15 mouse cellular contexts compared by ENCODE assay signal in the genomic region with DNA sequence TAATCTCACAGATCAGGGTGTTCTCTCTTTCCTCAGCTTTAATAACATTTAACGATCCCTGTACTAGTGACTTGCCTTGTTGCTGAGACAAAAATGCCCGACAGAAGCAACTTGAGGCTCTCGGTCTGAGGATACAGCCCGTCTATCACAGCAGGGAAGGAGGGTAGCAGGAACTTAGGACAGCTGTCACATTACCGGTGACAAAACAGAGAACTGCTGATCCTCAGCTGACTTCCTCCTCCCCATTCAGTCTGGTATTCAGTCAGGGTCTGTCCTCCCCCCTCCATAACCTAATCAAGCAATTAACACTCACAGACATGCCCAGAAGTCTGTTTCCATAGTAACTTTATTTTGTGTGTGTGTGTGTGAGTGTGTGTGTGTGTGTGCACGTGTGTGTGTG. TPM values are rescaled to one million over a fixed set of nuclear protein-coding genes. Genes with fewer than 3 reads are reported as not detected.
DNase-seq lines count a peak whose midpoint lies in the region; ATAC-seq and TF ChIP-seq lines count a peak whose summit lies in the region.
"Had no signal": no experiment of that assay in that cellular context is flagged by ENCODE, and none has a peak within 500 bp of the region (broad histone marks: within the 10 kb centered on the region; RNA-seq: fewer than 3 reads in every experiment).

No protein-coding gene starts in this region.

- H3K79me2 ChIP-seq in MEL (ENCODE audit: control insufficient read depth, insufficient read depth, low read length, poor library complexity), result no peaks in the 10 kb centered on the region

- DNase-seq in layer of hippocampus, adult 9-11 months, result peak; percentile 20
- DNase-seq in layer of hippocampus, adult 11-12 months (ENCODE audit: low spot score), result no peak
- DNase-seq in MEL (ENCODE audit: low read depth, low spot score), result peak; percentile 31
- peak; percentile 4 for DNase-seq in splenic B cell, adult 2 months (ENCODE audit: low read depth, low spot score)
- no peak for DNase-seq in cerebellum, postnatal 25 days
- no peak for DNase-seq in embryo, embryonic 11 days
- DNase-seq: adrenal gland, postnatal 10 days; cerebellum, adult 2 months; heart, adult 2 months; lung, adult 2 months; right cerebral cortex, postnatal 4 days had no signal

- H3K4me3 ChIP-seq in MEL (ENCODE audit: control insufficient read depth in 1 of 2, insufficient read depth in 1 of 2, low read depth in 2 of 2, low read length in 2 of 2), result no peak overlapping the region
- no peak overlapping the region for H3K4me3 ChIP-seq in intestine, embryonic 15.5 days (replicated peaks)
- H3K4me3 ChIP-seq: embryonic facial prominence, embryonic 13.5 days; heart, adult 2 months; heart, embryonic 15.5 days had no signal

- no peak for TF ChIP-seq POLR2A in MEL (IDR thresholded peaks at IDR 0.05; ENCODE audit: control insufficient read depth in 1 of 2, insufficient read depth in 1 of 2, low read depth in 1 of 2, low read length in 2 of 2, poor library complexity in 1 of 2)

- no peak overlapping the region for H3K4me2 ChIP-seq in intestine, embryonic 15.5 days (replicated peaks)
- H3K4me2 ChIP-seq: embryonic facial prominence, embryonic 13.5 days; heart, embryonic 15.5 days had no signal

- TF ChIP-seq EP300 in MEL (IDR thresholded peaks at IDR 0.05; ENCODE audit: low read depth in 1 of 2, low read length in 2 of 2), result no peak

- no peak overlapping the region for H3K27ac ChIP-seq in MEL (ENCODE audit: control insufficient read depth, low read depth, low read length)
- peak overlapping the region; percentile 75; the same call in 1 of the 2 replicates for H3K27ac ChIP-seq in intestine, embryonic 15.5 days
- H3K27ac ChIP-seq: embryonic facial prominence, embryonic 13.5 days; heart, adult 2 months; heart, embryonic 15.5 days had no signal

- no peak overlapping the region for H3K9ac ChIP-seq in MEL (ENCODE audit: control insufficient read depth, low read depth, low read length, poor library complexity, severe bottlenecking)
- no peak overlapping the region for H3K9ac ChIP-seq in intestine, embryonic 15.5 days
- H3K9ac ChIP-seq: embryonic facial prominence, embryonic 13.5 days; heart, embryonic 15.5 days had no signal

- no peaks in the 10 kb centered on the region for H3K27me3 ChIP-seq in MEL (ENCODE audit: control insufficient read depth in 1 of 2, insufficient read depth in 2 of 2, low read length in 2 of 2)
- H3K27me3 ChIP-seq in intestine, embryonic 15.5 days (replicated peaks), result no peaks in the 10 kb centered on the region
- no peaks in the 10 kb centered on the region for H3K27me3 ChIP-seq in splenic B cell, adult 2 months (ENCODE audit: control insufficient read depth, insufficient read depth, low read length, poor library complexity, severe bottlenecking)
- H3K27me3 ChIP-seq: embryonic facial prominence, embryonic 13.5 days; heart, embryonic 15.5 days had no signal

- H3K4me1 ChIP-seq in MEL (ENCODE audit: control insufficient read depth in 1 of 2, insufficient read depth in 2 of 2, low read length in 2 of 2), result peaks cover 4 to 6% of the 10 kb centered on the region in 2 experiments; a peak in 3 of 4 replicates
- H3K4me1 ChIP-seq in intestine, embryonic 15.5 days (replicated peaks), result no peaks in the 10 kb centered on the region
- H3K4me1 ChIP-seq: heart, embryonic 15.5 days had no signal

- no peak for TF ChIP-seq CTCF in MEL (IDR thresholded peaks at IDR 0.05 in 2 of 3, conservative IDR thresholded peaks at IDR 0.05 in 1 of 3; ENCODE audit: control insufficient read depth in 1 of 3, insufficient read depth in 1 of 3, low read depth in 2 of 3, low read length in 3 of 3, poor library complexity in 1 of 3, severe bottlenecking in 1 of 3)

- no peaks in the 10 kb centered on the region for H3K9me3 ChIP-seq in MEL (replicated peaks; ENCODE audit: insufficient read depth, low read length)
- H3K9me3 ChIP-seq in intestine, embryonic 15.5 days, result no peaks in the 10 kb centered on the region
- H3K9me3 ChIP-seq: embryonic facial prominence, embryonic 13.5 days; heart, embryonic 15.5 days had no signal

- 56% methylated on average over 6 of the region's 6 CpGs for WGBS in intestine, embryonic 15.5 days

- TF ChIP-seq RAD21 in MEL (IDR thresholded peaks at IDR 0.05; ENCODE audit: low read depth, low read length), result no peak

- H3K36me3 ChIP-seq in MEL (ENCODE audit: control insufficient read depth in 1 of 2, insufficient read depth in 2 of 2, low read length in 2 of 2), result peaks cover 0 to 9% of the 10 kb centered on the region in 2 experiments; a peak in 2 of 4 replicates
- no peaks in the 10 kb centered on the region for H3K36me3 ChIP-seq in intestine, embryonic 15.5 days
- H3K36me3 ChIP-seq in splenic B cell, adult 2 months (ENCODE audit: control insufficient read depth, insufficient read depth, low read length, poor library complexity, severe bottlenecking), result no peaks in the 10 kb centered on the region
- H3K36me3 ChIP-seq: embryonic facial prominence, embryonic 13.5 days; heart, embryonic 15.5 days had no signal

- peak; percentile 15 for ATAC-seq in intestine, embryonic 15.5 days
- ATAC-seq: midbrain, embryonic 16.5 days had no signal

TF ChIP-seq in MEL, 35 proteins besides CTCF, POLR2A, EP300 and RAD21:
- TF ChIP-seq ETS1 (IDR thresholded peaks at IDR 0.05; ENCODE audit: low read depth, low read length) (peak; percentile 69), ZC3H11A (IDR thresholded peaks at IDR 0.05; ENCODE audit: low read depth, low read length) (no peak), GATA1 (IDR thresholded peaks at IDR 0.05; ENCODE audit: low read depth, low read length) (no peak), SIN3A (IDR thresholded peaks at IDR 0.05; ENCODE audit: low read length) (0 out of 2 replicates have a peak, but pooled peaks have one; percentile 27)

RNA-seq across cellular contexts. Expression of a gene that starts 38.5 kb away (rescaled TPM):
- 3.6 and 4.2 TPM in 2 replicates for total RNA-seq in MEL (2012; rRNA removed)
- 1 to 10 TPM in 1 of 2 experiments, not detected in 1; 5.8 TPM for polyA plus RNA-seq in MEL (2012; ENCODE audit: insufficient read depth in 1 of 2, insufficient read length in 2 of 2, low read depth in 1 of 2, low replicate concordance in 2 of 2, missing spikeins in 1 of 2)
- polyA plus RNA-seq in intestine, embryonic 15.5 days (2015; fragmentation: Nextera tagmentation; extraction: Ambion mirVana), result 5.5 and 6.7 TPM in 2 replicates

Comparison
In these comparisons a context has a peak if more than half of its experiments do, and no peak if none do; other contexts are left out.
1. DNase-seq: peak in layer of hippocampus, adult 9-11 months (single experiment), MEL (single experiment) and splenic B cell, adult 2 months (single experiment); none in layer of hippocampus, adult 11-12 months (single experiment), cerebellum, postnatal 25 days (0 of 2) and embryo, embryonic 11 days (single experiment).